ENCODE assay signal across 5 mouse cellular contexts in genomic region chr2:178019486-178019885, GRCm38 (mm10). TPM values are rescaled to one million over a fixed set of nuclear protein-coding genes. Genes with fewer than 3 reads are reported as not detected.
DNase-seq lines count a peak whose midpoint lies in the region; ATAC-seq and TF ChIP-seq lines count a peak whose summit lies in the region.
"Not testable (repeated sequence)": the region's sequence is repeated elsewhere in the genome, so short reads cannot be mapped to it uniquely, and the experiment has no call there.

No protein-coding gene starts in this region.

- TF ChIP-seq RAD21 in MEL (IDR thresholded peaks at IDR 0.05; ENCODE audit: low read depth, low read length) = not testable (repeated sequence)

- not testable (repeated sequence) for H3K4me1 ChIP-seq in MEL (ENCODE audit: control insufficient read depth in 1 of 2, insufficient read depth in 2 of 2, low read length in 2 of 2)

- TF ChIP-seq CTCF in MEL (IDR thresholded peaks at IDR 0.05 in 2 of 3, conservative IDR thresholded peaks at IDR 0.05 in 1 of 3; ENCODE audit: control insufficient read depth in 1 of 3, insufficient read depth in 1 of 3, low read depth in 2 of 3, low read length in 3 of 3, poor library complexity in 1 of 3, severe bottlenecking in 1 of 3) = not testable (repeated sequence)

- TF ChIP-seq POLR2A in MEL (IDR thresholded peaks at IDR 0.05; ENCODE audit: control insufficient read depth in 1 of 2, insufficient read depth in 1 of 2, low read depth in 1 of 2, low read length in 2 of 2, poor library complexity in 1 of 2) = not testable (repeated sequence)

- H3K36me3 ChIP-seq in MEL (ENCODE audit: control insufficient read depth in 1 of 2, insufficient read depth in 2 of 2, low read length in 2 of 2); splenic B cell, adult 2 months (ENCODE audit: control insufficient read depth, insufficient read depth, low read length, poor library complexity, severe bottlenecking): not testable (repeated sequence)

- H3K79me2 ChIP-seq in MEL (ENCODE audit: control insufficient read depth, insufficient read depth, low read length, poor library complexity) = not testable (repeated sequence)

- H3K27me3 ChIP-seq in MEL (ENCODE audit: control insufficient read depth in 1 of 2, insufficient read depth in 2 of 2, low read length in 2 of 2); splenic B cell, adult 2 months (ENCODE audit: control insufficient read depth, insufficient read depth, low read length, poor library complexity, severe bottlenecking): not testable (repeated sequence)

- DNase-seq in MEL (ENCODE audit: low read depth, low spot score) (peak; percentile 73), MEL-GATA-1-ER (ENCODE audit: extremely low read depth, low read depth) (peak; percentile 75)
- peak; percentile 2 for DNase-seq in splenic B cell, adult 2 months (ENCODE audit: low read depth, low spot score)

- not testable (repeated sequence) for H3K9ac ChIP-seq in MEL (ENCODE audit: control insufficient read depth, low read depth, low read length, poor library complexity, severe bottlenecking)

- peak overlapping the region in 1 of 2 experiments; percentile 30; a peak in 2 of 4 replicates for H3K4me3 ChIP-seq in MEL (ENCODE audit: control insufficient read depth in 1 of 2, insufficient read depth in 1 of 2, low read depth in 2 of 2, low read length in 2 of 2)

- TF ChIP-seq EP300 in MEL (IDR thresholded peaks at IDR 0.05; ENCODE audit: low read depth in 1 of 2, low read length in 2 of 2) = peak; percentile 61 to 67

- peak overlapping the region; percentile 91 for H3K27ac ChIP-seq in MEL (ENCODE audit: control insufficient read depth, low read depth, low read length)

- ATAC-seq in megakaryocyte, adult 5-6 weeks (ENCODE audit: poor library complexity, severe bottlenecking) = peak; percentile 80
- peak; percentile 56; the same call in 1 of the 2 replicates for ATAC-seq in neutrophil, adult 5-6 weeks (ENCODE audit: extremely low read depth, insufficient number of reproducible peaks, low FRiP score, poor library complexity, severe bottlenecking)

- H3K9me3 ChIP-seq in MEL (replicated peaks; ENCODE audit: insufficient read depth, low read length) = not testable (repeated sequence)

TF ChIP-seq in MEL, 35 proteins besides CTCF, POLR2A, EP300 and RAD21:
- TF ChIP-seq SIN3A (IDR thresholded peaks at IDR 0.05; ENCODE audit: low read length) (peak; percentile 42; the same call in 1 of the 2 replicates), ETS1 (IDR thresholded peaks at IDR 0.05; ENCODE audit: low read depth, low read length) (peak; percentile 77), GATA1 (IDR thresholded peaks at IDR 0.05; ENCODE audit: low read depth, low read length) (peak; percentile 50)

RNA-seq across cellular contexts. Expression of gene Zfp971, which starts 3.6 kb away (rescaled TPM):
- total RNA-seq in MEL (2012; rRNA removed) = 46.7 and 59.7 TPM in 2 replicates
- over 10,000 TPM in 1 of 2 experiments, 10 to 100 TPM in 1; 17.7 to 10,023 TPM for polyA plus RNA-seq in MEL (2012; ENCODE audit: insufficient read depth in 1 of 2, insufficient read length in 2 of 2, low read depth in 1 of 2, low replicate concordance in 2 of 2, missing spikeins in 1 of 2)
- total RNA-seq in megakaryocyte, adult 5-6 weeks (2015) = 200 and 201 TPM in 2 replicates
- total RNA-seq in megakaryocyte, adult 5-6 weeks (2017) = 107 and 108 TPM in 2 replicates
- 95.9 and 127 TPM in 2 replicates for total RNA-seq in neutrophil, adult 5-6 weeks (2017)

RNA-seq across cellular contexts. Expression of gene Zfp931, which starts 58.8 kb away (rescaled TPM):
- not detected in 2 replicates for total RNA-seq in MEL (2012; rRNA removed)
- under 1 TPM in 1 of 2 experiments, not detected in 1; 0.15 TPM for polyA plus RNA-seq in MEL (2012; ENCODE audit: insufficient read depth in 1 of 2, insufficient read length in 2 of 2, low read depth in 1 of 2, low replicate concordance in 2 of 2, missing spikeins in 1 of 2)
- total RNA-seq in megakaryocyte, adult 5-6 weeks (2015) = 8.1 and 20.8 TPM in 2 replicates
- total RNA-seq in megakaryocyte, adult 5-6 weeks (2017) = 11.4 and 14.1 TPM in 2 replicates
- 6.4 and 11.2 TPM in 2 replicates for total RNA-seq in neutrophil, adult 5-6 weeks (2017)

Comparison
In these comparisons a context has a peak if more than half of its experiments do, and no peak if none do; other contexts are left out.
1. DNase-seq: peak in every context shown above with its lines; median percentile 75 in MEL-GATA-1-ER; 73 in MEL; 2 in splenic B cell, adult 2 months.